Mouse (Mus musculus): ENCODE results near the gene Hpcal1. TPM values are rescaled to one million over a fixed set of nuclear protein-coding genes. Genes with fewer than 3 reads are reported as not detected.

Hpcal1 gene
- polyA plus RNA-seq, 1 experiment = 544 TPM

DNA sequence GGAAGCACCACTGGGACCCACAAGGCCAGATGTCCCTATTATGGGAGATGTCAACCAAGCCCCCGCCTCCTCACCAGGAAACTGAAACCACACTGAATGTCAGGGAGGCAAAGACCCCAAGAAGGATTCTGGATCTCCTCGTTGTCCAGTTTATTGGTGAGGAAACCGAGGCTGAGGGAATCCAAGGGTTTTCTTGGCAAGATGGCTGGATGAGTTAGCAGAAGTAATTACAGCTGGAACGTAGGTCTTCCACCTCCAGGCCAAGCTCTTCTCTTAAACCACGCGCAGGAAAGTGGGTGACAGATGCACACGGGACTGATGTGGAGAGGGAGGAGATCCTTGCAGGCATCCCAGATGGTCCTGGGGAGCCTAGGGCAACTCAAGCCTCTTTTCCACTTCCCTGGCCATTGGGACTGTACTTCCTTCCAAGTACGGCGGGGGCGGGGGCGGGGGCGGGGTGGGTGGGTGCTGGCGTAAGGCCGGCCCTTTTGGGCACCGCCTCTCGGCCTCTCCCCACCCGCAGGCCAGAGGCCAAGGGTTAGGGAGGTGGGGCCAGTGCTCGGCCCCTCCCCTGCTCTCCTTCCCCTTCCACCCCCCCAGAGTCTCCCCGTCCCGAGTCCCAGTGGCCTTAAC, 609 bp upstream of the Hpcal1 start:
- peak overlapping the region; percentile 65 for H3K4me3 ChIP-seq (replicated peaks; ENCODE audit: insufficient read depth, low read depth, low read length)
- H3K27me3 ChIP-seq (ENCODE audit: control insufficient read depth, insufficient read depth, low read length) = no peaks in the 10 kb centered on the region
- WGBS = 14% methylated on average over 20 of the region's 20 CpGs
- H3K4me1 ChIP-seq (ENCODE audit: control insufficient read depth, insufficient read depth, low read length) = peaks cover 9% of the 10 kb centered on the region
- DNase-seq = no peak
- TF ChIP-seq CTCF (IDR thresholded peaks at IDR 0.05; ENCODE audit: borderline replicate concordance, insufficient read depth, low read depth, low read length) = no peak
- TF ChIP-seq POLR2A (IDR thresholded peaks at IDR 0.05; ENCODE audit: borderline replicate concordance, insufficient read depth, low read length) = no peak
- no peak overlapping the region for H3K27ac ChIP-seq (ENCODE audit: insufficient read depth, low read length)

DNA sequence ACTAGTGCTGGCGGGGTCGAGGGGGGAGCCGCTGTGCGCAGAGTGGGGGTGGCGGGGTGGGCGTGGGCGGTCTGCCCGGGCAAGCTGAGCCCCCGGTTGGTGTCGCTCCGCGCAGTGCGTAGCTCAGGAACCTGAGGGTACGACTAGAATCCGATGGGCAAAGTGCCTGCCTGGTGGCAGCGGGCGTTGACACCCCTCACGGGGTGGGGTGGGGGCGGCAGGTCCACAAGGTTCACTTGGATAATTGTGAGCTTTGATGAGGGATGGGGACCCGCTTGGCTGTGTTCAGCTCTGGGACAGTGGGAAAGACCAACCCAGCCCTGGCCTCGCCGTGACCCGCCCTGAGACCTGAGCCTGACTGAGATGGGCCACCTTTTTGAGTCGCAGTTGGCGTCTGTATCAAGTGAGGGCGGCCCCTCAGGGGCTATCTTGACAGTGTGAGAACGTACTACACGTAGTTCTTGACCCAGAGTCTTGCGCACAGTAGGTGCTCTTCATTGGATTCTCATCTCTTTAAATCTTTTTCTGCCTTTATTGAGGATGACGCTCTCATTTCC, 742 bp downstream of the Hpcal1 start:
- DNase-seq = peak; percentile 54 to 60
- Histone ChIP-seq H3K4me3 (replicated peaks; ENCODE audit: insufficient read depth, low read depth, low read length) (peak overlapping the region; percentile 65), H3K4me1 (ENCODE audit: control insufficient read depth, insufficient read depth, low read length) (peaks cover 17% of the 10 kb centered on the region), H3K27me3 (ENCODE audit: control insufficient read depth, insufficient read depth, low read length) (no peaks in the 10 kb centered on the region), H3K27ac (ENCODE audit: insufficient read depth, low read length) (no peak overlapping the region)
- TF ChIP-seq POLR2A (IDR thresholded peaks at IDR 0.05; ENCODE audit: borderline replicate concordance, insufficient read depth, low read length) (no peak), CTCF (IDR thresholded peaks at IDR 0.05; ENCODE audit: borderline replicate concordance, insufficient read depth, low read depth, low read length) (no peak)
- under 1% methylated on average over 30 of the region's 30 CpGs for WGBS

DNA sequence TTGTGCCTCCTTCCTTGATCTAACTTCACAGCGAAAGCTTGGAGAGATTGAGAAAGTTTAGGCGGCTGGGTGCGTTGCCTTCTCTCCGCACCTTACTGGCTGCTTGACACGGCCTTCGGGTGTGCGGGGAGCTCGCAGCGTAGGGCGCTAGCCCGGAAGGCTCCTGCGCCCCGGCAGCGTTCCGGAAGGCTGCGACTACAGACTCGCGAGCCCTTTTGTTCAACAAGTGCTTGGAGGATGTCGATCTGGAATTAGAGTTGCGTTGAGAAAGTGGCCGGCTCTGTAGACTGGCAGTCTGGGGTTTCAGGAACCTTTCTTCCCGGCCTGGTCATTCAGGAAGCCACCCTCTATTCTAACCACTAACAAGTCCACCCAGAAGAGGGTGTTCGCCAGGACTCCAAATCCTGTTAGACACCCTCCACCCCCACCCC, 1.2 kb downstream of the Hpcal1 start:
- Histone ChIP-seq H3K27me3 (ENCODE audit: control insufficient read depth, insufficient read depth, low read length) (no peaks in the 10 kb centered on the region), H3K4me3 (replicated peaks; ENCODE audit: insufficient read depth, low read depth, low read length) (peak overlapping the region; percentile 65), H3K27ac (ENCODE audit: insufficient read depth, low read length) (no peak overlapping the region), H3K4me1 (ENCODE audit: control insufficient read depth, insufficient read depth, low read length) (peaks cover 22% of the 10 kb centered on the region)
- no peak for TF ChIP-seq CTCF (IDR thresholded peaks at IDR 0.05; ENCODE audit: borderline replicate concordance, insufficient read depth, low read depth, low read length)
- TF ChIP-seq POLR2A (IDR thresholded peaks at IDR 0.05; ENCODE audit: borderline replicate concordance, insufficient read depth, low read length) = no peak
- 1% methylated on average over 23 of the region's 23 CpGs for WGBS
- peak; percentile 44 to 55 for DNase-seq

DNA sequence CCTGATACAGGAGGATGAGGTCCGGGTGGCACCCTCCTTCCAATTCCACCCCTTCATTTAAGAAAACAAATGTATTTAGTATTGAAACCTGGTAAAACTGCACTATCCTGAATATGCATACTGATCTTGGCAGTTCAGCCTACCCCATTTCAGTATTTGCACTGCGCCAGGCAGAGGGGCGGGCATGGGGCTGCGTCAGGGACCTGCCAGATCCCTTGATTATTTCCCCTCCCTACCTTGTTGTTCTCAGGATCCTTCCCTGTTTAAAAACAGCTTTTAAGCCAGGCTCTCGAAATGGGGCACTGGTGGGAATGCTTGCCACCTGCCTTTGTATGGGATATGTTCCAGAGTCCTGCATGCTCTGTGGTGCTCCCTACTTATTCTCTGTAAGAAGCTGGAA, 1.7 kb downstream of the Hpcal1 start:
- H3K27me3 ChIP-seq (ENCODE audit: control insufficient read depth, insufficient read depth, low read length) = no peaks in the 10 kb centered on the region
- H3K4me3 ChIP-seq (replicated peaks; ENCODE audit: insufficient read depth, low read depth, low read length) = peak overlapping the region; percentile 65
- peaks cover 26% of the 10 kb centered on the region for H3K4me1 ChIP-seq (ENCODE audit: control insufficient read depth, insufficient read depth, low read length)
- no peak for TF ChIP-seq CTCF (IDR thresholded peaks at IDR 0.05; ENCODE audit: borderline replicate concordance, insufficient read depth, low read depth, low read length)
- TF ChIP-seq POLR2A (IDR thresholded peaks at IDR 0.05; ENCODE audit: borderline replicate concordance, insufficient read depth, low read length) = no peak
- peak; percentile 56 to 72 for DNase-seq
- H3K27ac ChIP-seq (ENCODE audit: insufficient read depth, low read length) = no peak overlapping the region
- 14% methylated on average over 5 of the region's 5 CpGs for WGBS

DNA sequence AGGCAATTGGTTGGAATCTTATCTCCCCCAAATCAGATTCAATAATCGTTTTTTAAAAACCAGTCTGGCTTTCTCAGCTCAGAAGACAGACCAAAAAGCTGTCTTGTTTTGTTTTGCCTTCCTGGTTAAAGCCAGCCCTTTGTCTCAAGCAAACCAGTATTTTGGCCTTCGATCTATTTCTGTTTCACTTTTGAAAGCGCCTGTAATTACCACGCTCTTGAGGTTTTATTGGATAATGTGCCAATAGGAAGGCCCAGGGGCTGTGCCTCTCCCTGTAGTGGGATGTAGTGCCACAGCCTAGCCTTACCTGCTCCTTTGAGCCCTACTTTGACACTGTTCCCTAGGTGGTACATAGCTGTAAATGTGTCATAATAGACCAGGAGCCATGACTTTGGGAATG, 2.3 kb downstream of the Hpcal1 start:
- H3K4me1 ChIP-seq (ENCODE audit: control insufficient read depth, insufficient read depth, low read length) = peaks cover 28% of the 10 kb centered on the region
- DNase-seq = peak in 1 of 2 experiments; percentile 11
- no peak overlapping the region for H3K4me3 ChIP-seq (replicated peaks; ENCODE audit: insufficient read depth, low read depth, low read length)
- TF ChIP-seq POLR2A (IDR thresholded peaks at IDR 0.05; ENCODE audit: borderline replicate concordance, insufficient read depth, low read length) (no peak), CTCF (IDR thresholded peaks at IDR 0.05; ENCODE audit: borderline replicate concordance, insufficient read depth, low read depth, low read length) (no peak)
- no peaks in the 10 kb centered on the region for H3K27me3 ChIP-seq (ENCODE audit: control insufficient read depth, insufficient read depth, low read length)
- WGBS = 45% methylated on average over 4 of the region's 4 CpGs
- H3K27ac ChIP-seq (ENCODE audit: insufficient read depth, low read length) = no peak overlapping the region

DNA sequence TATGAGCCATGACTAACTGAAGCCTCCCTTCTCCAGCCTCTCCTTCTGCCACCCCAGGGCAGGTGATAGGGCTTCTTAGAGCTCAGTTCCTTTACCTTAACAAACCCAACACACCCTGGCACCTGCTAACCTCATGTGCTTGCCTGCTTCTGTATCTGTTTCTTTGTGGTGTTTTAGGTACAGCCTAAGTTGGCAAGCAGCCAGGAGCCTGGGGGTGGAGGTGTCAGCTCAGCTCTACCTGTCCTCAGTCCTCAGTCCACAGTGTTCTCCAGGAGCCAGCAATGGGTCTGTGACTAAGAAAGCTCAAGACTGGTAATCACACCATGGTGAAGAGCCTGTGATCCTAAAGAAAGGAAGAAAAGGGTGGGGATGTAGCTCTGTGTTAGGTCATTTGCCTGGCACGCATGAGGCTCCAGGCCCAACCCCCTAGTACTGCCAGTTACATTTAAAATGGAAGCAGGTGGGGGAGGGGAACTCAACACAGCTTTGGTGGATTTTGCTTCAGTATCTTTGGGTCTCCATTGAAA, 4.0 kb downstream of the Hpcal1 start:
- Histone ChIP-seq H3K27me3 (ENCODE audit: control insufficient read depth, insufficient read depth, low read length) (no peaks in the 10 kb centered on the region), H3K4me1 (ENCODE audit: control insufficient read depth, insufficient read depth, low read length) (peaks cover 28% of the 10 kb centered on the region), H3K27ac (ENCODE audit: insufficient read depth, low read length) (no peak overlapping the region), H3K4me3 (replicated peaks; ENCODE audit: insufficient read depth, low read depth, low read length) (no peak overlapping the region)
- DNase-seq = peak; percentile 47 to 56
- WGBS = 65% methylated on average over 1 of the region's 1 CpGs
- no peak for TF ChIP-seq CTCF (IDR thresholded peaks at IDR 0.05; ENCODE audit: borderline replicate concordance, insufficient read depth, low read depth, low read length)
- no peak for TF ChIP-seq POLR2A (IDR thresholded peaks at IDR 0.05; ENCODE audit: borderline replicate concordance, insufficient read depth, low read length)

DNA sequence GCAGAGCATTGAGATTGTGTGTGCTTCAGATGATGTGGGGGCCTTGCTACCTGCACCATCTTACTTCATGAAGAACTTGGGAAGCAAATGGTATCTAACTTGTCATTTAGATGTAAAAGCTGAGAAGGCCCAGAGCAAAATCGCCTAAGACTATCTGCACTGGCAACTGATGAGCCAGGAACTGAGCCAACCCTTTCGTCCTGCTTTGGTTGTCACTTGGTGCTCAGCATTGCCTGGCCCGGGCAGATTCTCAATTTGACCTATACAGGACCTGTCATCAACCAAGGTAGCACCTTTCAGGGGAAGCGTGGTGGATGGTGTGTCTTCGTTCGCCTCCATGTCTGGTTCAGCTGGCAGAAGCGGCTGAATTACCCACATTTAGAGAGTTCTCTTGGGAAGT, 5.7 kb downstream of the Hpcal1 start:
- no peak overlapping the region for H3K27ac ChIP-seq (ENCODE audit: insufficient read depth, low read length)
- H3K4me3 ChIP-seq (replicated peaks; ENCODE audit: insufficient read depth, low read depth, low read length) = no peak overlapping the region
- DNase-seq = peak; percentile 29 to 53
- peaks cover 29% of the 10 kb centered on the region for H3K4me1 ChIP-seq (ENCODE audit: control insufficient read depth, insufficient read depth, low read length)
- TF ChIP-seq CTCF (IDR thresholded peaks at IDR 0.05; ENCODE audit: borderline replicate concordance, insufficient read depth, low read depth, low read length) (no peak), POLR2A (IDR thresholded peaks at IDR 0.05; ENCODE audit: borderline replicate concordance, insufficient read depth, low read length) (no peak)
- no peaks in the 10 kb centered on the region for H3K27me3 ChIP-seq (ENCODE audit: control insufficient read depth, insufficient read depth, low read length)
- WGBS = 57% methylated on average over 7 of the region's 7 CpGs

DNA sequence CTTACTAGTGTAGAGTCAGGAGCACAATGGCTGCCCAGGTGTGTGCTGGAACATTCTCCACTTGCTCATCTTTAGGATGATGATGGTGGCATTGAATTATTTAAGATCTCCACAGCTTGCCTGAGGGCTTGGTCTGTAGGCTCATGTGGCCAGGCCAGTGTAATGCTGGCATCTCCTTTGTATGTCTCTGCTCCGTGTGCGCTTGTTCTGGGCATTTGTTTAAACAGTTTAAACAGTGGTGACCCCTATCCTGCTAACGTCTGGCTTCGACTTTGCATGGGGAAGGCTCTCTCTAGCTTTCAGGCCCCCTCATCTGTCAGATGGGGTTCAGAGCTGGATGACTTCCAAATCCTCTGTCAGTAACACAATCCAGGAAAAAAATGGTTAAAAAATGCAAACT, 8.3 kb downstream of the Hpcal1 start:
- H3K27me3 ChIP-seq (ENCODE audit: control insufficient read depth, insufficient read depth, low read length) = no peaks in the 10 kb centered on the region
- TF ChIP-seq POLR2A (IDR thresholded peaks at IDR 0.05; ENCODE audit: borderline replicate concordance, insufficient read depth, low read length) = no peak
- TF ChIP-seq CTCF (IDR thresholded peaks at IDR 0.05; ENCODE audit: borderline replicate concordance, insufficient read depth, low read depth, low read length) = no peak
- H3K27ac ChIP-seq (ENCODE audit: insufficient read depth, low read length) = no peak overlapping the region
- 71% methylated on average over 4 of the region's 4 CpGs for WGBS
- no peak overlapping the region for H3K4me3 ChIP-seq (replicated peaks; ENCODE audit: insufficient read depth, low read depth, low read length)
- peaks cover 41% of the 10 kb centered on the region for H3K4me1 ChIP-seq (ENCODE audit: control insufficient read depth, insufficient read depth, low read length)
- DNase-seq = no peak

All from cerebellum, adult 2 months (tissue).